Mouse (Mus musculus) heart, embryonic 15.5 days (tissue): ENCODE data around the gene Trim40. TPM values are rescaled to one million over a fixed set of nuclear protein-coding genes. Genes with fewer than 3 reads are reported as not detected.

ENCODE experiments used
- ATAC-seq: fragments of 200-750 bp; cut with Nextera tagmentation; replicated peaks from 2 replicates; pipeline ENCODE4 v1.8.0; 2017; ENCODE audit warnings: low read depth, moderate TSS enrichment; ENCODE audit not compliant: insufficient number of reproducible peaks, insufficient read depth, low FRiP score
- H3K27ac ChIP-seq: fragments of 300-500 bp; sonication (generic); 2 replicates; pipeline ENCODE4 v1.5.1; 2015; ENCODE audit warnings: mild to moderate bottlenecking, inconsistent platforms
- H3K27me3 ChIP-seq: fragments of 300-500 bp; sonication (generic); 2 replicates; pipeline ENCODE4 v1.6.1; 2015; ENCODE audit warnings: inconsistent platforms
- H3K36me3 ChIP-seq: fragments of 300-500 bp; sonication (generic); 2 replicates; pipeline ENCODE4 v1.6.1; 2015; ENCODE audit warnings: mild to moderate bottlenecking, inconsistent platforms
- H3K4me1 ChIP-seq: fragments of 300-500 bp; sonication (generic); replicated peaks from 2 replicates; pipeline ENCODE4 v1.6.1; 2015; ENCODE audit warnings: inconsistent platforms
- H3K4me2 ChIP-seq: fragments of 300-500 bp; sonication (generic); 2 replicates; pipeline ENCODE4 v1.6.1; 2015; ENCODE audit warnings: inconsistent platforms, mild to moderate bottlenecking, moderate library complexity
- H3K4me3 ChIP-seq: fragments of 300-500 bp; sonication (generic); 2 replicates; pipeline ENCODE4 v1.5.1; 2015; ENCODE audit warnings: mild to moderate bottlenecking, inconsistent platforms
- H3K9ac ChIP-seq: fragments of 300-500 bp; sonication (generic); 2 replicates; pipeline ENCODE4 v1.6.1; 2015; ENCODE audit warnings: mild to moderate bottlenecking, inconsistent platforms
- H3K9me3 ChIP-seq: fragments of 300-500 bp; sonication (generic); replicated peaks from 2 replicates; pipeline ENCODE4 v1.6.1; 2016; ENCODE audit warnings: inconsistent platforms
- WGBS: fragments of 180-500 bp; shearing (Covaris S2); methylation state at CpG from one replicate; pipeline ENCODE4 v1.1.7; 2015; ENCODE audit warnings: mixed read lengths; 5-methylcytosine and 5-hydroxymethylcytosine counted together
- polyA plus RNA-seq: library from polyadenylated mRNA; unstranded; fragments of >200 nt; fragmentation: Nextera tagmentation; extraction: Ambion mirVana; gene quantifications from 2 replicates; pipeline ENCODE4 v1.2.1, GENCODE M21; 2015

Trim40 gene
- polyA plus RNA-seq, 1 experiment from 2014 or later = not detected

DNA sequence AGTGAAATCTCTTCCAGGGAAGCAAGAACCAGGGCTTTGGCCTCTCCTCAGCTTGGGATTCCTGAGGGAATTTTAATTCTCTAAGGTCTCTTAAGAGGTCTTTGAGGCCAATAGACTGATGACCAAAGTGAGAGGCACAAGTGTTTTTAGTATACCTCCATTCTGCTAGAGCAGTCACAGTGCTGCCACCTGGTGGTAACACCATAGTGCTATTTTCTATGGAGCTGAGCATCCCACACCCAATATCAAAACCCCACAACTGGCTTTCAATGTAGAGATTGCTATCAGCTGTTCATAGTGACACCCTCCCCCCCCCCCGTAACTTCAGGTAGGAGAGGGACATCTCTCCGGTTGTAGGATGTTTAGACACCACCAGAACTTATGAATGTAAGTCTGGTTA is 24.2 kb upstream of the Trim40 start:
- ATAC-seq = no peak
- no peaks in the 10 kb centered on the region for H3K4me1 ChIP-seq

DNA sequence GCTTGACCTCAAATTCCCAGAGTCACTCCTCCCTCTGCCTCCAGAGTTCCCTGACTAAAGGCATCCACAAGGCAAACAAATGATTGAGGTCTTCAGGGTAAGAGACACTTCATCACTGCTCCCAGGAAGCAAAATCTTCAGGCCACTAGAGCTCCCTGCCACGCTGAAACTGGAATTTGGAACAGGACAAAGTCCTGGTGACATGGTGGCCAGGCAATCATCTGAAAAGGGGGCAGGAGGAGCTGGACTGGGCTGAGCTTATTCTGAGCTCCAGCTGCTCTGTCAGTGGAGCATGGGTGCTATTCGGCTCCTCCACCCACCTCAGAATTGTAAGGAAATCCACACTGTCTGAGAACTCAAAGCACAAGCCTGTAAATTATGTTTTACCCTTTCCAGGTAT is 22.1 kb upstream of the Trim40 start:
- WGBS = 68% methylated on average over 2 of the region's 2 CpGs
- Histone ChIP-seq H3K4me1 (no peaks in the 10 kb centered on the region), H3K36me3 (no peaks in the 10 kb centered on the region), H3K27ac (no peak overlapping the region), H3K9ac (no peak overlapping the region), H3K27me3 (0 out of 2 replicates have a peak, but pooled peaks cover 12% of the 10 kb centered on the region), H3K4me3 (no peak overlapping the region), H3K4me2 (no peak overlapping the region), H3K9me3 (no peaks in the 10 kb centered on the region)
- ATAC-seq = no peak

More for the DNA sequence above, 24.2 kb upstream of the Trim40 start:
- H3K9me3 ChIP-seq = no peaks in the 10 kb centered on the region
- 14% methylated on average over 2 of the region's 2 CpGs for WGBS
- H3K27me3 ChIP-seq = 0 out of 2 replicates have a peak, but pooled peaks cover 13% of the 10 kb centered on the region
- no peak overlapping the region for H3K4me2 ChIP-seq
- no peak overlapping the region for H3K27ac ChIP-seq
- no peak overlapping the region for H3K9ac ChIP-seq
- no peak overlapping the region for H3K4me3 ChIP-seq
- H3K36me3 ChIP-seq = no peaks in the 10 kb centered on the region

DNA sequence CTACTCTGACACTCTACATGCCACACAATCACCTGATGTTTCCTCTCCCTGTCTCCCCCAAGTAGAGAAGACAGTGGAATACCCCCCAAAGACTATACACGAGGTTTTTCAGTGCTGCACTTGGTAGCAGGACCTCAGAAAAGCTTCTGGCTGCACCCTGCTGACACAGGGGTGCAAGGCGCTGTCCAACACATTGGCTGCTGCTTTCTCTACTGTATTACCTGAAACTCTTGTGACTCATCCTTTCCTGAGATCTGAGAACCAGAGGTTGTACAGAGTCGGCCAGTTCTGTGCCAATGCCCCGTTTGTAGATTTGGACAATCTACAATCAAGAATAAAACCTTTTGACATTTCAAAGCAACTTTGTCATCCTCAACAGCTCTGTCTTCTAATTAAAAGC is 19.9 kb upstream of the Trim40 start:
- Histone ChIP-seq H3K4me1 (no peaks in the 10 kb centered on the region), H3K27me3 (0 out of 2 replicates have a peak, but pooled peaks cover 12% of the 10 kb centered on the region), H3K4me3 (no peak overlapping the region), H3K36me3 (no peaks in the 10 kb centered on the region), H3K27ac (no peak overlapping the region), H3K9ac (no peak overlapping the region), H3K4me2 (no peak overlapping the region), H3K9me3 (no peaks in the 10 kb centered on the region)
- WGBS = 45% methylated on average over 4 of the region's 4 CpGs
- no peak for ATAC-seq

DNA sequence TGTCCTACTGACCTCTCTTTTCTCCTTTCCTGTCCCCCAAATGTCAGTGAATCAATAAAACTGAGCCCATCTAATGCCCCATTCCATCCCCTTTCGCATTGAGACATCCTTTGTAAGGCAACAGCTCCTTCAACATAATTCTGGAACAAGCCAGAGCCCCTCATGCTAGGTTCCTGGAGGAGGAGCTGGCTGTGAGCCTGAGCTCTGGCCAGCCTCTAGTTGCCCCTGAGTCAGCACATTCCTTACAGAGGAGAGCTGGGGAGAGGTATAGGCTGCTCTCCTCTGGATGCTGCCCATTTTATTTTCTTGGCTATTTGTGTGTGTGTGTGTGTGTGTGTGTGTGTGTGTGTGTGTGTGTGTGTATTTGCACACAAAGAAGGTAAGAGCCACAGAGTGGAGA is 18.3 kb upstream of the Trim40 start:
- 24% methylated on average over 1 of the region's 1 CpGs for WGBS
- Histone ChIP-seq H3K36me3 (no peaks in the 10 kb centered on the region), H3K4me3 (no peak overlapping the region), H3K27me3 (0 out of 2 replicates have a peak, but pooled peaks cover 12% of the 10 kb centered on the region), H3K4me2 (no peak overlapping the region), H3K9ac (no peak overlapping the region), H3K27ac (no peak overlapping the region), H3K4me1 (no peaks in the 10 kb centered on the region), H3K9me3 (no peaks in the 10 kb centered on the region)
- no peak; the same call in 1 of the 2 replicates for ATAC-seq

DNA sequence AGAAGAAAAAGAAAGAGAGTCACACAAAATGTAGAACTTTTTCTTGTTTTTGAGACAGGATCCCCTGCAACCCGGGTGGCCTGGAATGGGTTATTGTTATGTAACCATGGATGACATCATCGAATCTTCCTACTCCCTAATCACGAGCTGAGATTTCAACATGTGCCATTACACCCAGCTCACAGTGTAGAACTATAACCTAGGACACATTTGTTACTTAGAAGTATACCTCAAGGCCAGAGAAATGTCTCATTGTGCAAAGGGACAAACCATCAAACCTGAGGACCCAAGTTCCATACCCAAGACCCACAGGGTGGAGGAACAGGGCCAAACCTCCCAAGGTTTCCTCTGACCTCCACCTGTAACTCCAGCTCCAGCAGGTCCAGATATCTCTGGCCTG is 13.7 kb upstream of the Trim40 start:
- no peaks in the 10 kb centered on the region for H3K4me1 ChIP-seq
- H3K4me2 ChIP-seq = no peak overlapping the region
- no peak overlapping the region for H3K4me3 ChIP-seq
- H3K27me3 ChIP-seq = no peaks in the 10 kb centered on the region
- WGBS = 63% methylated on average over 3 of the region's 3 CpGs
- H3K27ac ChIP-seq = no peak overlapping the region
- no peak overlapping the region for H3K9ac ChIP-seq
- H3K9me3 ChIP-seq = no peaks in the 10 kb centered on the region
- no peak for ATAC-seq
- no peaks in the 10 kb centered on the region for H3K36me3 ChIP-seq

DNA sequence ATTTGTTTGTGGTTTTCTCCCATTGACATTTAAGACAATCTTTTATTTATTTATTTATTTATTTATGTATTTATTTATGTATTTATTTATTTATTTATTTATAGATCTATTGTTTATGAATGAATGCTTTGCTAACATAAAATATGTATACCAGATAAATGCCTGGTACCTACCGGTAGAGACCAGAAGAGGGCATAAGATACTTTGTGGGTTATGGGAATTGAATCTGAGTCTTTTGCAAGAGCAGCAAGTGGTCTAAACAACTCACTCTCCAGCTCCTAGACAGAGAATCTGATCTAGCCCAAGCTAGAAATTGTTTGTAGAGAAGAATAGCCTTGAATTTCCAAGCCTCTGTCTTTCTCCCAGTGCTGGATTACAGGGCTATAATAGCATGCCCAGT is 10.8 kb upstream of the Trim40 start:
- ATAC-seq = no peak
- H3K4me3 ChIP-seq = no peak overlapping the region
- no peak overlapping the region for H3K27ac ChIP-seq
- 32% methylated on average over 1 of the region's 1 CpGs for WGBS
- H3K9ac ChIP-seq = no peak overlapping the region
- no peaks in the 10 kb centered on the region for H3K27me3 ChIP-seq
- H3K9me3 ChIP-seq = no peaks in the 10 kb centered on the region
- no peaks in the 10 kb centered on the region for H3K36me3 ChIP-seq
- no peak overlapping the region for H3K4me2 ChIP-seq
- no peaks in the 10 kb centered on the region for H3K4me1 ChIP-seq

DNA sequence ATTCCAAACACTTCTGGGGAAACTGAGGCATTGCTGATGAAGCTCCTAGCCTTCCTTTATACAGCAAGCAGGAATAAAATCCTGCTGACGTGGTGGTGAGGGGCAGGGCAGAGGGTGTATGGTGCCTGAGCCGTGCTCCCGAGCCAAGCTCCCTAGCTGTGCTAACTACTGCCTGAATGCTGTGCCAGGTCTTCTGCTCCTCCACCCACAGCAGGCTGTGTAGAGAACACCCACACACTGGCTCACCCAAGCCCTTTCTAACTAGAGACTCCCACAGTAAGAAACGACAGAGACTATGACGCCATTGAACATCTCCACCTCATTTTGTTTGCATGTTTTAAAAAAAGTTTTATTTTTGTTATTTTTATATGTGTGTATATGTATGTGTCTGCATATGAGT is 10.1 kb upstream of the Trim40 start:
- no peak overlapping the region for H3K9ac ChIP-seq
- H3K36me3 ChIP-seq = no peaks in the 10 kb centered on the region
- H3K9me3 ChIP-seq = no peaks in the 10 kb centered on the region
- no peak overlapping the region for H3K4me3 ChIP-seq
- no peaks in the 10 kb centered on the region for H3K27me3 ChIP-seq
- H3K4me2 ChIP-seq = no peak overlapping the region
- H3K27ac ChIP-seq = no peak overlapping the region
- H3K4me1 ChIP-seq = no peaks in the 10 kb centered on the region
- ATAC-seq = no peak
- WGBS = 65% methylated on average over 5 of the region's 5 CpGs

DNA sequence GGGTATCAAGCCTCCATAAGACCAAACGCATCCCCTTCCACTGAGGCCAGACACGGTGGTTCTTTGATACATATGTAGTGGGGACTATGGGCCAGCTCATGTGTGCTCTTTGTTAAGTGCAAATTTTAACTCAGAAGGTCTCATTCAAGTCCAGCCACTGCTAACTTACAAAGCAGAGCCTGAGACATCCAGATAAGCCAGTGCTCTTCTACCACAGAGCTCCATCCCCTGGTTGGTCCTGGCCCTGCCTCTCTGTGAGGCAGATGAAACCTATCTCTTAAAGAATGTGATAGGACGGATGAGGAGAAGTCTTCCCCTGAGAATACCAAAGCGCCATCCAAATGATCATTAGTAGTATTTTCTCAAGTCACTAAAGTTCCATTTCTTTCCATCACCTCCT is 9.5 kb upstream of the Trim40 start:
- no peaks in the 10 kb centered on the region for H3K36me3 ChIP-seq
- ATAC-seq = no peak
- H3K9ac ChIP-seq = no peak overlapping the region
- H3K4me1 ChIP-seq = no peaks in the 10 kb centered on the region
- H3K27me3 ChIP-seq = no peaks in the 10 kb centered on the region
- H3K27ac ChIP-seq = no peak overlapping the region
- H3K4me2 ChIP-seq = no peak overlapping the region
- H3K4me3 ChIP-seq = no peak overlapping the region
- 77% methylated on average over 4 of the region's 4 CpGs for WGBS
- H3K9me3 ChIP-seq = no peaks in the 10 kb centered on the region

DNA sequence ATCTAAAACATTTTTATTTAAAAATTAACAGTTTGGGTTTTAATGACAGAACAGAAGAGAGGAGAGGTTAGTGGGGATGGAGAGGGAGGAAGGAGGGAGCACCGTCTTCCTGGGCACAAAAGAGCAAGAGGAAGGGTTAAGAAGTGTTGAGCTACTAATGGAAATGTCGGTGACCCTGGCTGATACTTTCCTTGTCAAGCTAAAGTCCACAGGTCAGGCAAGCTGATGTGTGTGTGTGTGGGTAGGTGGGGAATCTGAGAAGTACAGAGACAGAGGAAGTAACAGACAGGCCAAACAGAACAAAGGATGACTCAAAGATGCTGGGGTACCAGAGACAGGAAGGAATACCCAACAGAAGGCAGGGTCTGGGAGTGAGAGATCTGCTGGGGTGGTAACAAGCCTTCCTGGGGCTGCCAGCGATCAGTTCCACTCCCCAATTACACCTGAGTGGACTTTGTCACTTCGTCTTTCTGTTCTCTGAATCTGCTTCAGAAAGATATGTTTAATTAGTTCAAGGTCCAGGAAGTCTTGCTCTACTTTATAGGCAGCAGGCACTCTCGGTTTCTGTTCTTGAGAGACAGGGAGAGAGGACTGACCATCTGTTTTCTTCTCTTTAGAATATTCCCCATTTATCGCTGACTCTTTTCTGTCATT is 7.8 kb upstream of the Trim40 start, which contains the start of gene Trim31:
Gene Trim31 (plus strand): TSS at position 567 of the 654 bp plus-strand sequence.
- no peak for ATAC-seq
- H3K9me3 ChIP-seq = no peaks in the 10 kb centered on the region
- 62% methylated on average over 6 of the region's 6 CpGs for WGBS

DNA sequence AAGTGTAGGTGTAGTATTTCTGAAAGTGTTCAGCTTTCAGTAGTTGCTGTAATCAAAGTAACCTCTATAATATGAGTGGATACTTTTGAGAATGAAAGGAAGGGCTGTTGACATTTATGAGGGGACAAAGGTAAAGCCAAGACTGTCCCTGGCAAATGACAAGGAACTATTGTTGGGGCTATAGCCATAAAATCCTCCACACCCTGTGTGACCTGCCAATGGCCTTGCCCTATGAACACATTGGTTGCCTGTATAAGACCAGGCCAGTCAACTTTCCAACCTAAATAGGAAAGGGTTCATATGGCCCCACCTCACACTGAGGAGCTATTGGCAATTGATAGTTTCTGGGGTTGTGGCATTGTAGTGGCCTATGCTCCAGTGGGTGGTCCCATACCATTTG is 7.1 kb upstream of the Trim40 start:
- H3K4me3 ChIP-seq = no peak overlapping the region
- ATAC-seq = no peak
- no peaks in the 10 kb centered on the region for H3K36me3 ChIP-seq
- no peaks in the 10 kb centered on the region for H3K4me1 ChIP-seq
- no peaks in the 10 kb centered on the region for H3K9me3 ChIP-seq
- no peak overlapping the region for H3K27ac ChIP-seq
- no peak overlapping the region for H3K9ac ChIP-seq
- H3K4me2 ChIP-seq = no peak overlapping the region
- H3K27me3 ChIP-seq = no peaks in the 10 kb centered on the region

More for the DNA sequence above, 7.8 kb upstream of the Trim40 start, which contains the start of gene Trim31:
- no peak within 1 kb of the TSS for H3K9ac ChIP-seq
- no peak within 1 kb of the TSS for H3K4me3 ChIP-seq
- no peak within 1 kb of the TSS for H3K27ac ChIP-seq
- no peak within 1 kb of the TSS for H3K4me2 ChIP-seq
- H3K4me1 ChIP-seq = no peaks in the 10 kb centered on the region
- no peaks in the 10 kb centered on the region for H3K27me3 ChIP-seq
- H3K36me3 ChIP-seq = no peaks in the 10 kb centered on the region

DNA sequence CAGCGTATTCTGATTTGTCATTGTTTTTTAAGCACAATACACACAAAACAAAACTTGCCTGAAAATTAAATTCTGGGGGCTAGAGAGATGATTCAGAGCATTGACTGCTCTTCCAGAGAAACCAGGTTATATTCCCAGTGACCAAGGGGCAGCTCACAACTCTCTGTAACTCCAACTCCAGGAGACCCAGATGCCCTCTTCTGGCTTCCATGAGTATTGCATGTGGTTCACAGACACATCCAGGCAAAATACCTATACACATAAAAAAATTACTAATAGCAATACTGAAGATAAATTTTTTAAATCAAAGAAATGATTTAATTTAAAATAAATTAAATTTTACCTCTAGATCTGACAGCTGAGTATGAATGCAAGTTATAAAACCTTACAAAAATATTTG is 6.7 kb upstream of the Trim40 start:
- Histone ChIP-seq H3K4me1 (no peaks in the 10 kb centered on the region), H3K9me3 (no peaks in the 10 kb centered on the region), H3K36me3 (no peaks in the 10 kb centered on the region), H3K4me3 (no peak overlapping the region), H3K27ac (no peak overlapping the region), H3K4me2 (no peak overlapping the region), H3K27me3 (0 out of 2 replicates have a peak, but pooled peaks cover 3% of the 10 kb centered on the region), H3K9ac (no peak overlapping the region)
- ATAC-seq = no peak
- WGBS = 96% methylated on average over 1 of the region's 1 CpGs

DNA sequence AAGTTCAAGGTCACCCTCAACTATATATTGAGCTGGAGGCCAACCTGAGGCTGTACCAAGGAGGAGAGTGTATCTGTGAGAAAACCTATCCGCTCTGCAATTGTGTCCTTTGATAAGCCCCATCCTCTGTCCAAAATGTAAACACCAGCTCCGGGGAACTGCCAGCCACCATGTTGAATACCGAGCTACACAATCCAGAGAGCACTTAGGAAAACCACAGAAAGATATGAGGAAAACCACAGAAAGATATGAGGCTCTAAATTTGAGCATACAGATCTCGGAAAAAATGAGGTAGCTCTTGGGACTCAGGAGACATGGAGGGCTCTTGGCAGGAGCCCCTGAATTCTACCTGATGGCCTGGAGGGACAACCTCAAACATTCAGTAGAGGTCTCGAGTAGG is 3.5 kb upstream of the Trim40 start:
- no peak for ATAC-seq
- Histone ChIP-seq H3K9ac (no peak overlapping the region), H3K27me3 (peaks cover 21% of the 10 kb centered on the region; the same call in 1 of the 2 replicates), H3K4me3 (no peak overlapping the region), H3K4me2 (no peak overlapping the region), H3K36me3 (no peaks in the 10 kb centered on the region), H3K9me3 (no peaks in the 10 kb centered on the region), H3K4me1 (no peaks in the 10 kb centered on the region), H3K27ac (no peak overlapping the region)
- WGBS = 47% methylated on average over 5 of the region's 5 CpGs
